Mouse (Mus musculus): ENCODE results near the gene Tbpl1.

Gene Tbpl1

GRCm38 (mm10) chr10:22710173-22710777 is 21.5 kb downstream of the Tbpl1 start:
- DNase-seq (ENCODE audit: low read depth) = no peak

- no peak for DNase-seq (ENCODE audit: low read depth)
Measured at GRCm38 (mm10) chr10:22708190-22708843, 23.4 kb downstream of the Tbpl1 start.

- no peak for DNase-seq (ENCODE audit: low read depth)
Measured at GRCm38 (mm10) chr10:22703844-22704243, 27.9 kb downstream of the Tbpl1 start.

- DNase-seq (ENCODE audit: low read depth) = no peak
Measured at GRCm38 (mm10) chr10:22701485-22702315, 30.0 kb downstream of the Tbpl1 start.

GRCm38 (mm10) chr10:22700773-22701172 is 31.0 kb downstream of the Tbpl1 start:
- no peak for DNase-seq (ENCODE audit: low read depth)

- no peak for DNase-seq (ENCODE audit: low read depth)
Measured at GRCm38 (mm10) chr10:22699487-22700335, 32.0 kb downstream of the Tbpl1 start.

- no peak for DNase-seq (ENCODE audit: low read depth)
Measured at GRCm38 (mm10) chr10:22698158-22698953, 33.4 kb downstream of the Tbpl1 start.

- no peak for DNase-seq (ENCODE audit: low read depth)
Measured at GRCm38 (mm10) chr10:22696864-22697263, 34.9 kb downstream of the Tbpl1 start.

GRCm38 (mm10) chr10:22696236-22696635 is 35.5 kb downstream of the Tbpl1 start:
- no peak for DNase-seq (ENCODE audit: low read depth)

- DNase-seq (ENCODE audit: low read depth) = no peak
Measured at GRCm38 (mm10) chr10:22675848-22676630, 55.7 kb downstream of the Tbpl1 start.

- DNase-seq (ENCODE audit: low read depth) = no peak
Measured at GRCm38 (mm10) chr10:22674176-22674575, 57.6 kb downstream of the Tbpl1 start.

- DNase-seq (ENCODE audit: low read depth) = no peak
Measured at GRCm38 (mm10) chr10:22668509-22668908, 63.2 kb downstream of the Tbpl1 start.

GRCm38 (mm10) chr10:22660286-22661000 is 71.3 kb downstream of the Tbpl1 start:
- no peak for DNase-seq (ENCODE audit: low read depth)

- no peak for DNase-seq (ENCODE audit: low read depth)
Measured at GRCm38 (mm10) chr10:22659386-22659725, 72.4 kb downstream of the Tbpl1 start.

- no peak for DNase-seq (ENCODE audit: low read depth)
Measured at GRCm38 (mm10) chr10:22658534-22659385, 73.0 kb downstream of the Tbpl1 start.

Measured in fibroblast of lung, adult 2 months (primary cell).